Mouse (Mus musculus): ENCODE data around the gene Bicra. TPM values are rescaled to one million over a fixed set of nuclear protein-coding genes. Genes with fewer than 3 reads are reported as not detected.

Bicra gene
- polyA plus RNA-seq, 1 experiment from 2014 or later, result 6.1 TPM

DNA sequence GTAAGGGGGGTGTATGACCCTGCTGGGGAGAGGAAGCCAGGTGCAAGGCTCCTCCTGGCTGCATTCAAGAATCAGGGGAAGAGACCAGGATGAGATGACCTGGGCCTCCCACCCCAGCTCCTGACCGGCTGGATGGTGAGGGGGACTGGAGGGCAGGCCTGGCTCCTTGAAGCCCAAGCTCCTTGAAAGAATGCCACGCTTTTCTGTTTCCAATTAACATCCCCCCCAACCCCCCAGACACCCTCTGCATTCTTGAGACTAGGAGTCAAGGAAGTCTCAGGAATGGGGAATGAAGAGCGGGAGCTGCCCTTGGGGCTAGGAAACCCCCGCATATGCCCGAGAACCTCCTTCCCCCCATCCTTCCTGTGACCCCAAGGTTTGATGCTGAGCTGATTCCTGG is 3.2 kb downstream of the Bicra start:
- H3K4me1 ChIP-seq (ENCODE audit: control insufficient read depth, insufficient read depth, low read length), result peaks cover 29% of the 10 kb centered on the region

DNA sequence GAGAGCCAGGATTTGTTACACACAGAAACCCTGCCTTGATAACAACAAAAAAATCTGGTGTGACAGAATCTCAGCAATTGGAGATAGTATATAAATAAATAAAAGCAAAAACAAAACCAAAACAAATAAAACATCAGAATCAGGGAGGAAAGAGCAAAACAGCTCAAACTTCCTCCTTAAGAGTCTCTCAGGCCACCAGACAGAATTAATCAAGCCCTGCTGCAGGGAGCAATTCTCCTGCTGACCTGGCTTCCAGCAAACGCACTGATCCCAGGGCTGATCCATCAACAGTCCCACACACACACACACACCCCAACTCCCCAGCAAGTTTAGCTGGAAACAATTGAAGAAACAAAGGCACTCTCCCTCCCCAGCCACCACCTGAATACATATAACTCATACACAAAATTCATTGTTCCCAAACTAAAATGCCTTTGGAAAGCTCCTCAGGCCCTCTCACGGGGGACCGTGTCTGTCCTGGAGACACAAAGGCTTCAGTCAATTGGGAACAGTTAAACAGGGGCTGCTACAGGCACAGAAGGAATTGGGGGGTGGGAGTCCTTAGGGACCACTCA is 3.8 kb downstream of the Bicra start:
- H3K27me3 ChIP-seq (ENCODE audit: control insufficient read depth, insufficient read depth, low read length), result no peaks in the 10 kb centered on the region
- no peak overlapping the region; the same call in 1 of the 2 replicates for H3K27ac ChIP-seq (ENCODE audit: low read depth, low read length)
- peak overlapping the region; percentile 17 for H3K4me2 ChIP-seq
- H3K4me1 ChIP-seq (ENCODE audit: control insufficient read depth, insufficient read depth, low read length), result peaks cover 23% of the 10 kb centered on the region
- no peak for DNase-seq (ENCODE audit: low spot score, missing footprints)
- no peaks in the 10 kb centered on the region for H3K9me3 ChIP-seq (ENCODE audit: control insufficient read depth, low read length)
- H3K36me3 ChIP-seq (ENCODE audit: control insufficient read depth, insufficient read depth, low read length), result no peaks in the 10 kb centered on the region
- H3K9ac ChIP-seq (ENCODE audit: low read length), result no peak overlapping the region; the same call in 1 of the 2 replicates
- no peak for ATAC-seq (ENCODE audit: low FRiP score)
- WGBS, result 36% methylated on average over 3 of the region's 3 CpGs
- H3K4me3 ChIP-seq (ENCODE audit: low read depth, low read length), result no peak overlapping the region

More for the DNA sequence above, 3.2 kb downstream of the Bicra start:
- Histone ChIP-seq H3K4me3 (ENCODE audit: low read depth, low read length) (no peak overlapping the region), H3K27me3 (ENCODE audit: control insufficient read depth, insufficient read depth, low read length) (no peaks in the 10 kb centered on the region), H3K4me2 (peak overlapping the region; percentile 17), H3K9me3 (ENCODE audit: control insufficient read depth, low read length) (no peaks in the 10 kb centered on the region), H3K9ac (ENCODE audit: low read length) (peak overlapping the region; percentile 20; the same call in 1 of the 2 replicates), H3K36me3 (ENCODE audit: control insufficient read depth, insufficient read depth, low read length) (no peaks in the 10 kb centered on the region), H3K27ac (ENCODE audit: low read depth, low read length) (peak overlapping the region; percentile 25; the same call in 1 of the 2 replicates)
- DNase-seq (ENCODE audit: low spot score, missing footprints), result no peak
- ATAC-seq (ENCODE audit: low FRiP score), result no peak
- WGBS, result 43% methylated on average over 5 of the region's 5 CpGs

DNA sequence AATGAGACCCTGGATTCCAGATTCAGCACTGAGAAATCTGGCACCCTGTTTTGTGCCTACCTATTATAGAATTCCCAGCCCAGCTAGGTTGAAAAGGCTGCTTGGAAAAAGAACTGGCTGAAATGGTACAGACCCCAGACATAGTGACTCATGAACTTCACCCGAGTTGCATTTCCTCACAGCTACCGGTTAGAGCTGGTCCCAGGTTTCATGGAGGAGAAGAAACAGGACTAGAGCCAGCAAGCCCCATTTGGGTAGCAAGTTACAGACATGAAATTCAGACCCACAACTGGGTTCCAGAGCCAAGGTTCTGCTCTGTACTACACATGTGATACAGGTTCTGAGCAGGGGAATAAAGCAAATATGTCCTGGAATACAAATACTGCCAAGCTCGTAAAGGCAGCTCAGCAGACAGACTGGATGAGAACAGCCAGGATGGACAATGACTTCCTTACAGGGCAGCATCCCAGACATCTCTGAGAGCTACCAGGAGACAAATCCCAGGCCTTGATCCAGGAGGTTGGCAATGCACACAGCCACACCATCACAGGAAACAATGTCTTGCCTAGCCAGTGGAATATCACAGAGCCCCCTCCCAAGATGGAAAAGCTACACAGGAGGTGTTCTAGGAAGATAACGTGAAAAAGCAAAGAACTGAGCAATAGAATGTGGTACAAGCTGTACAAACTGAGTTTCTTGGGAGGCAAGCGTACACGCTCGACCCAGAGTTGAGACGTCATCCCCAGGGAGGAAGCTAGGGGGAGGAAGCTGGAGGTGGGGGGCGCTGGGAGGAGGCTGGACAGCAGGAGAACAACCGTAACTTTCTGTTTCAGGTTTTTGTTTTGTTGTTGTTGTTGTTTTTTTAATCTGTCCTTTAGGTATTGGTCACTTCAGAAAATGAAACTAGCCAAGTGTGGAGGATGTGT is 4.6 kb downstream of the Bicra start:
- no peaks in the 10 kb centered on the region for H3K36me3 ChIP-seq (ENCODE audit: control insufficient read depth, insufficient read depth, low read length)
- WGBS, result 83% methylated on average over 10 of the region's 10 CpGs
- no peaks in the 10 kb centered on the region for H3K27me3 ChIP-seq (ENCODE audit: control insufficient read depth, insufficient read depth, low read length)
- no peak overlapping the region for H3K9ac ChIP-seq (ENCODE audit: low read length)
- no peak overlapping the region for H3K4me2 ChIP-seq
- ATAC-seq (ENCODE audit: low FRiP score) (no peak), DNase-seq (ENCODE audit: low spot score, missing footprints) (no peak)
- H3K9me3 ChIP-seq (ENCODE audit: control insufficient read depth, low read length), result no peaks in the 10 kb centered on the region
- H3K27ac ChIP-seq (ENCODE audit: low read depth, low read length), result no peak overlapping the region
- no peak overlapping the region for H3K4me3 ChIP-seq (ENCODE audit: low read depth, low read length)
- peaks cover 23% of the 10 kb centered on the region for H3K4me1 ChIP-seq (ENCODE audit: control insufficient read depth, insufficient read depth, low read length)

DNA sequence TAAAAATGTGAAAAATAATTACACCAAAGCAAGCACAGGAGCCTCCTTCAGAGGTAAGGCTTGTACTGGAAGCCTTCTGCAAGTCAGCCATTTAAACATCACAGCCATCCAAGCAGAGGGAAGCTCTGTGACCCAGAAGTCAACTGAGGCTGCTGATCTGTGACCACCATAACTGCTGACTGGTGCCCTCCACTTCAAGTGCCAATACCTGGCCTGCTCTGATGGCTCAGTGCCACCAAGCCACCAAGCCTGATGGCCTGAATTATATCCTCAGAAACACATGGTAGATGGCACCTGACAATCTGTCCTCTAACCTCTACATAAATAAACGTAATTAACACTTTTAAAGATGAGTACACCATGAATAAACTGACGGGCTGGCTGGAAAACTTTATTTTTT is 6.5 kb downstream of the Bicra start:
- 94% methylated on average over 2 of the region's 2 CpGs for WGBS
- Histone ChIP-seq H3K27ac (ENCODE audit: low read depth, low read length) (no peak overlapping the region), H3K36me3 (ENCODE audit: control insufficient read depth, insufficient read depth, low read length) (no peaks in the 10 kb centered on the region), H3K4me2 (no peak overlapping the region), H3K9me3 (ENCODE audit: control insufficient read depth, low read length) (no peaks in the 10 kb centered on the region), H3K4me1 (ENCODE audit: control insufficient read depth, insufficient read depth, low read length) (peaks cover 21% of the 10 kb centered on the region), H3K9ac (ENCODE audit: low read length) (no peak overlapping the region), H3K4me3 (ENCODE audit: low read depth, low read length) (no peak overlapping the region), H3K27me3 (ENCODE audit: control insufficient read depth, insufficient read depth, low read length) (no peaks in the 10 kb centered on the region)
- ATAC-seq (ENCODE audit: low FRiP score), result no peak
- no peak for DNase-seq (ENCODE audit: low spot score, missing footprints)

DNA sequence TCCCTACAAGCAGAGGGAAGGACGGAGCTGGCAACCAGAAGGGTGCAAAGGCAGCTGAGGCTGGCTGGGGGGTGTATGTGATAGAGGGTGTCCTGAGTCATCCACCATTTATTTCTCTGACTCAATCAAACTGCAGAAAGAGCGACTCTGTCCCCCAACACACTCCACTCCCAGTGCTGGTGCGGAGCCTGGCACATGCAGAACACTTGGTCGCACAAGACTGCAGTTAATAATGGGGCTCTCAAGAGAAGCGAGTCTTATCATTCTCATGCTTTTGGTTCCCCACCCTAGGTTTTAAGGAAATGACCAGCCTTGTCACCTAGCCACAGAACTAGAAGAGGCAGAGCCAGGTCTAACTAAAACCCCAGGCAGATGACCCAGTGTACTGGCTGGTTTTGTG is 8.4 kb downstream of the Bicra start:
- no peak overlapping the region for H3K27ac ChIP-seq (ENCODE audit: low read depth, low read length)
- H3K4me1 ChIP-seq (ENCODE audit: control insufficient read depth, insufficient read depth, low read length), result peaks cover 3% of the 10 kb centered on the region
- DNase-seq (ENCODE audit: low spot score, missing footprints), result peak; percentile 62
- H3K4me3 ChIP-seq (ENCODE audit: low read depth, low read length), result no peak overlapping the region
- H3K27me3 ChIP-seq (ENCODE audit: control insufficient read depth, insufficient read depth, low read length), result no peaks in the 10 kb centered on the region
- no peaks in the 10 kb centered on the region for H3K9me3 ChIP-seq (ENCODE audit: control insufficient read depth, low read length)
- 98% methylated on average over 5 of the region's 5 CpGs for WGBS
- no peaks in the 10 kb centered on the region for H3K36me3 ChIP-seq (ENCODE audit: control insufficient read depth, insufficient read depth, low read length)
- H3K9ac ChIP-seq (ENCODE audit: low read length), result no peak overlapping the region
- no peak for ATAC-seq (ENCODE audit: low FRiP score)
- no peak overlapping the region for H3K4me2 ChIP-seq

DNA sequence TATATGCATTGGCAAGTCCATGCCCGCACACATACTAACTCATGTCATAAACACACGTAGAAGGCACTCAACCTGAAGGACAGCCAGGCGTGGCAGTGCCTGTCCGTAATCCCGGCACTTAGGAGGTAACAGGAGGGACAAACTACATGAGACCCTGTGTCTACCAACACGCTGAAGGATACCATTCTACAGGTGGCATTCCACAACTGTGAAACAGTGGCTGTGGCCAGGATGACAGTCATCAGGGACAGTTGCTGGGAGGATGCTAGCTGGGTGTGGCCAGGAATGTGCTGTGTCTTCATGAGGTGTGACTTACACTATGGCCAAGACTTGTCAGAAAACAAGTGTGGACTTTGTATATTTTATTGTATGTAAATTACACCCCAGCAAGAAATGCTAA is 10.7 kb downstream of the Bicra start:
- WGBS, result 96% methylated on average over 6 of the region's 6 CpGs
- Histone ChIP-seq H3K4me1 (ENCODE audit: control insufficient read depth, insufficient read depth, low read length) (no peaks in the 10 kb centered on the region), H3K36me3 (ENCODE audit: control insufficient read depth, insufficient read depth, low read length) (no peaks in the 10 kb centered on the region), H3K9ac (ENCODE audit: low read length) (no peak overlapping the region), H3K27me3 (ENCODE audit: control insufficient read depth, insufficient read depth, low read length) (no peaks in the 10 kb centered on the region), H3K9me3 (ENCODE audit: control insufficient read depth, low read length) (no peaks in the 10 kb centered on the region), H3K4me2 (no peak overlapping the region), H3K27ac (ENCODE audit: low read depth, low read length) (no peak overlapping the region), H3K4me3 (ENCODE audit: low read depth, low read length) (no peak overlapping the region)
- ATAC-seq (ENCODE audit: low FRiP score) (no peak), DNase-seq (ENCODE audit: low spot score, missing footprints) (peak; percentile 72)

DNA sequence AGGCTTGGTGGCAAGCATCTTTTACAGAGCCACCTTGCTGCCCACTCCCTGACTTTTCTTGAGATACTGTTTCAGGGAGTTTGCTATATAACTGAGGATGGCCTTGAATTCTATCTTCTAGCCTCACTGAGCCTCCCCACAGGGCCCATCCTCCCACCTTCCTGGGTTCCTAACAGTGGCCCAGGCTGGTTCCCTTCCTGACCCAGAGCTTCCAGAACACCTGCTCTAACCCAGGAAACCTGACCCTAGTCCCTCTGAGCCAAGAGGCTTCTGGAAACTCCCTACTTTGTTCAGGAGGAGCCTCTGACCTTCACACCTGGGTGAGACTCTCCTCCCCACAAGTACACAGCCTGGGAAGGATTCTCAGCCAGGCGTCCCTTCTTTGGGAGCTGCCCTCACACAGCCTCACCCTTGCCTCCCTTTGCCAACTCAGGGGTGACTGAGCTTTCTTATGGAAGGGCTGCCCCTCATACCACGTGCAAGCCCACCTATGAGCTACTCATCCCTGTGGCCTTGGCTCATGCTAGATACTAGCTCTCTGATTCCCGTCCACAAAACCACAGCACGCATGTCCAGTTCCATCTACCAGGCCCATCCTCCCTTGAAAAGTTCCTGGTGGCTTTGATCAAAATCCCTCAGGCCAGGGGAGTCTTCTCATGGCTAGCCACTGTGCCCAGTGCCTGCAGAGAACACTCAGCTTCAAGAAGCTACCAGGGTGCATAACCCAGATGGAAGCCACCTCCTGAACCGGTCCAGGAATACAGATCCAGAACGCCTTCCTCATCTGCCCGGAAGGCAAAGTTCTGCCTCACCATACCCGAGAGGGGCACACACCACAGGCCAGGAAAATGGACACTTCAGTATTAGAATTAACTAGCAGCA is 13.9 kb downstream of the Bicra start:
- H3K9ac ChIP-seq (ENCODE audit: low read length), result no peak overlapping the region
- H3K27me3 ChIP-seq (ENCODE audit: control insufficient read depth, insufficient read depth, low read length), result no peaks in the 10 kb centered on the region
- ATAC-seq (ENCODE audit: low FRiP score) (no peak), DNase-seq (ENCODE audit: low spot score, missing footprints) (peak; percentile 51)
- H3K4me2 ChIP-seq, result no peak overlapping the region
- no peaks in the 10 kb centered on the region for H3K9me3 ChIP-seq (ENCODE audit: control insufficient read depth, low read length)
- no peak overlapping the region for H3K4me3 ChIP-seq (ENCODE audit: low read depth, low read length)
- 0 out of 2 replicates have a peak, but pooled peaks cover 2% of the 10 kb centered on the region for H3K36me3 ChIP-seq (ENCODE audit: control insufficient read depth, insufficient read depth, low read length)
- 97% methylated on average over 8 of the region's 8 CpGs for WGBS
- no peaks in the 10 kb centered on the region for H3K4me1 ChIP-seq (ENCODE audit: control insufficient read depth, insufficient read depth, low read length)
- H3K27ac ChIP-seq (ENCODE audit: low read depth, low read length), result no peak overlapping the region

DNA sequence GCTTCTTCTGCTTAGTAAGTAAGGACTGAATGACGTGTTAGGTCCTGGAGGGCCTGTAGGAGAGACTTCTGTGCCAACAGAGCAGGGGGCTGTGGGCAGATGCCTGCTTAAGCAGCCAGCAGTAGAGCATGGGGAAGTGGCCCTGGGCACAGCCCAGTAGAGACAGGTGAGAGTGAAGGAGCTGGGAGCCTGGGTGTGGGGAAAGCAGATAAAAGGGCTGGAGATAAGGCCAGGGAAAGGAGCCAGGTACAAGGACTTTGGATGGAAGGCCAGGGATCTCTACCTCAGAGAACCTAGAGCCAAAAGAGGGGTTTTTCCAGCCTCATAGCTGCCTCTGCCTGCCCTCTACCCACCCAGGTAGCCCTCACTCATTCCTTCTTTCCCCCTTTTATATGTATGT is 14.7 kb downstream of the Bicra start:
- no peaks in the 10 kb centered on the region for H3K4me1 ChIP-seq (ENCODE audit: control insufficient read depth, insufficient read depth, low read length)
- H3K9ac ChIP-seq (ENCODE audit: low read length), result no peak overlapping the region
- whole genome bisulfite sequencing, result 93% methylated on average over 1 of the region's 1 CpGs
- H3K9me3 ChIP-seq (ENCODE audit: control insufficient read depth, low read length), result no peaks in the 10 kb centered on the region
- no peak overlapping the region for H3K27ac ChIP-seq (ENCODE audit: low read depth, low read length)
- ATAC-seq (ENCODE audit: low FRiP score) (no peak), DNase-seq (ENCODE audit: low spot score, missing footprints) (peak; percentile 37)
- 0 out of 2 replicates have a peak, but pooled peaks cover 2% of the 10 kb centered on the region for H3K36me3 ChIP-seq (ENCODE audit: control insufficient read depth, insufficient read depth, low read length)
- H3K4me2 ChIP-seq, result no peak overlapping the region
- H3K4me3 ChIP-seq (ENCODE audit: low read depth, low read length), result no peak overlapping the region
- H3K27me3 ChIP-seq (ENCODE audit: control insufficient read depth, insufficient read depth, low read length), result no peaks in the 10 kb centered on the region
